Mouse (Mus musculus) liver, embryonic 13.5 days (tissue): ENCODE measurements around the gene Abhd12. TPM values are rescaled to one million over a fixed set of nuclear protein-coding genes. Genes with fewer than 3 reads are reported as not detected.
"Not testable (repeated sequence)": the region's sequence is repeated elsewhere in the genome, so short reads cannot be mapped to it uniquely, and the experiment has no call there.

Experiments
- ATAC-seq: fragments of 200-750 bp; cut with Nextera tagmentation; 2 replicates; pipeline ENCODE4 v1.8.0; 2017; ENCODE audit warnings: low read depth, mild to moderate bottlenecking, moderate number of reproducible peaks, moderate library complexity
- DNase-seq: peaks from one replicate; pipeline ENCODE4 v3.0.0; 2022
- H3K27ac ChIP-seq: fragments of 300-500 bp; sonication (generic); 2 replicates; pipeline ENCODE4 v1.5.1; 2015; ENCODE audit warnings: moderate library complexity, mild to moderate bottlenecking, inconsistent platforms
- H3K27me3 ChIP-seq: fragments of 300-500 bp; sonication (generic); 2 replicates; pipeline ENCODE4 v1.6.1; 2015; ENCODE audit warnings: mild to moderate bottlenecking, inconsistent platforms
- H3K36me3 ChIP-seq: fragments of 300-500 bp; sonication (generic); 2 replicates; pipeline ENCODE4 v1.6.1; 2015; ENCODE audit warnings: mild to moderate bottlenecking, inconsistent platforms
- H3K4me1 ChIP-seq: fragments of 300-500 bp; sonication (generic); replicated peaks from 2 replicates; pipeline ENCODE4 v1.6.1; 2015; ENCODE audit warnings: inconsistent platforms
- H3K4me2 ChIP-seq: fragments of 300-500 bp; sonication (generic); 2 replicates; pipeline ENCODE4 v1.6.1; 2015; ENCODE audit warnings: inconsistent platforms, mild to moderate bottlenecking, moderate library complexity
- H3K4me3 ChIP-seq: fragments of 300-500 bp; sonication (generic); replicated peaks from 2 replicates; pipeline ENCODE4 v1.5.1; 2015; ENCODE audit warnings: mild to moderate bottlenecking, inconsistent platforms
- H3K9ac ChIP-seq: fragments of 300-500 bp; sonication (generic); 2 replicates; pipeline ENCODE4 v1.6.1; 2015; ENCODE audit warnings: mild to moderate bottlenecking, inconsistent platforms
- H3K9me3 ChIP-seq: fragments of 300-500 bp; sonication (generic); replicated peaks from 2 replicates; pipeline ENCODE4 v1.6.1; 2016; ENCODE audit warnings: inconsistent platforms
- WGBS: fragments of 180-500 bp; shearing (Covaris S2); methylation state at CpG from one replicate; pipeline ENCODE4 v1.1.7; 2015; ENCODE audit not compliant: insufficient replicate concordance; 5-methylcytosine and 5-hydroxymethylcytosine counted together
- polyA plus RNA-seq: library from polyadenylated mRNA; unstranded; fragments of >200 nt; fragmentation: Nextera tagmentation; extraction: Ambion mirVana; gene quantifications from 2 replicates; pipeline ENCODE4 v1.2.1, GENCODE M21; 2015

Abhd12 gene
- polyA plus RNA-seq, result 21.2 and 21.6 TPM in 2 replicates

DNA sequence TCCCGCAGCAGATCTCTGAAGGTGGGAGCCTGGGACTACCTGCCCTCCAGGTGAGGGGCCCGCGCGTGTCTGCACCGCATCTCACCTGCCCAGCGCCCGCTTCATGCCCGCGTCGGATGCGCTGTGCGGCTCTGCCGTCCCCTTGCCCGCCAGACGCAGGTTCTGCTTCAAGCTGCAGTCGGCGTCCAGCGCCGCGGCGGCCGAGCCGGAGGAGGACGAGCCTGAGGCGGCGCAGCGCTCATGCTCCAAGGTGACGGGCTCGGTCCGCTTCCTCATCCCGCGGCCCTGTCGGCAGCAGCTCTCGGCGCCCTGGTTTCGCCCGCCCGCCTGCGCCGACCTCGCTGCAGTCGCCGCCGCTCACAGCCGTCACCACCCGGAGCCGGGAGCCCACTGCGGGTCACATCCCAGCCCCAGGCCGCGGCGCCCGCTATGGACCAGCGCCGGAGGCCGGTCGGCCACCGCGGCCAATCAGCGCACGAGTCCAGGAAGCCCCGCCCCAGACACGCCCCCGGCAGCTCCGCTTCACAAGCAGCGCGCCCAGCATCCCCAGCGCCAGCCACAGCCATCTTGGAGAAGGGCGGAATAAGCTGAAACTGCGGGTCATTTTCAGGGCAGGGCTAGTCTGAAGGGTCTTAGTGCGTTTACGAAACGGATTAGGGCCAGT is at the start of gene Abhd12:
Gene Abhd12 (minus strand): TSS at position 470 of the 664 bp plus-strand sequence.
- under 1% methylated on average over 72 of the region's 72 CpGs for WGBS
- Histone ChIP-seq H3K4me1 (peaks cover 37% of the 10 kb centered on the region), H3K9me3 (no peaks in the 10 kb centered on the region), H3K27me3 (peaks cover 3% of the 10 kb centered on the region; the same call in 1 of the 2 replicates), H3K36me3 (no peaks in the 10 kb centered on the region; the same call in 1 of the 2 replicates), H3K9ac (peak within 1 kb of the TSS; percentile 88), H3K4me2 (peak within 1 kb of the TSS; percentile 99), H3K4me3 (peak within 1 kb of the TSS; percentile 88), H3K27ac (peak within 1 kb of the TSS; percentile 89)
- DNase-seq (peak; percentile 98), ATAC-seq (peak; percentile 95)

DNA sequence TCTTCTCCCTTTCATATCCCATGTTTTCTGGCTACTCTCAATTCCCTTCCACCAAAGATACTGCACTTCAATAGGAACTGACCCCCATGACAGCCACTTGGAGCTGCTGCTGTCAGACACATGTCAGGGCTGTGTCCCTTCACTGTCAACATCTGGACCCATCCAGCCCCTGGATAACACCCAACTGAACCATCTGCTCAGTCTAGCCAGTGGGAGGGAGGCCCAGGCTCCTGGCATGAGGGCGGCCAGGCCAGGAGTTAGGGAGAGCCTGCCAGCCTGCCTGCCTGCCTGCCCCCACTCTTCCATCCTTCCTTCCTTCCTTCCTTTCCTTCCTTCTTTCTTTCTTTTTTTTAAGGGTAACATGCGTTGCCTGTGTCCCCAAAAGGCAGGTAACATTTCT is 46.7 kb upstream of the Abhd12 start:
- H3K27ac ChIP-seq, result no peak overlapping the region
- no peaks in the 10 kb centered on the region for H3K4me1 ChIP-seq
- DNase-seq (no peak), ATAC-seq (no peak)
- peaks cover 75% of the 10 kb centered on the region for H3K36me3 ChIP-seq
- no peaks in the 10 kb centered on the region for H3K27me3 ChIP-seq
- H3K9ac ChIP-seq, result no peak overlapping the region
- H3K4me3 ChIP-seq, result no peak overlapping the region
- H3K9me3 ChIP-seq, result no peaks in the 10 kb centered on the region
- H3K4me2 ChIP-seq, result no peak overlapping the region
- WGBS, result 81% methylated on average over 2 of the region's 2 CpGs

DNA sequence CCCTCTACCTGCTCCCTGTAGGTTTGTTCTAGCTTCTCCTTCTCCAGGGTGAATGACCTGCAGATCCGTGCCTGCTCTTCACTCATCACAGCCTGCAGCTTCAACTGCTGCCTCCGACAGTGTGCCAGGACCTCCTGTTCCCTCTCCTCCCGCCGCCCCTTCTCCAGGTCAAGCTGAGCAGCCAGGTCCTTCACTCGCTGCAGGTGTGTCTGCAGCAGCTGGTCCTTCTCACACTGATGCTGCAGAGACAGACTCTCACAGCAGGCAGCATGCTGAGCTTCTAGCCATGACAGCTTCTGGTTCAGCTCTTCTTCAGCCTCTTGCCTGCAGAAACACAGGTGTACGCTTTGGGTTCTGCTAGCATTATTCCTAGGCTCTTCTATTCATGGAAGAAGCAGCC is 45.5 kb upstream of the Abhd12 start:
- Histone ChIP-seq H3K9me3 (no peaks in the 10 kb centered on the region), H3K27ac (no peak overlapping the region), H3K36me3 (peaks cover 68% of the 10 kb centered on the region), H3K9ac (no peak overlapping the region), H3K27me3 (no peaks in the 10 kb centered on the region), H3K4me1 (no peaks in the 10 kb centered on the region), H3K4me3 (no peak overlapping the region), H3K4me2 (no peak overlapping the region)
- DNase-seq (no peak), ATAC-seq (no peak)
- WGBS, result 88% methylated on average over 6 of the region's 6 CpGs

DNA sequence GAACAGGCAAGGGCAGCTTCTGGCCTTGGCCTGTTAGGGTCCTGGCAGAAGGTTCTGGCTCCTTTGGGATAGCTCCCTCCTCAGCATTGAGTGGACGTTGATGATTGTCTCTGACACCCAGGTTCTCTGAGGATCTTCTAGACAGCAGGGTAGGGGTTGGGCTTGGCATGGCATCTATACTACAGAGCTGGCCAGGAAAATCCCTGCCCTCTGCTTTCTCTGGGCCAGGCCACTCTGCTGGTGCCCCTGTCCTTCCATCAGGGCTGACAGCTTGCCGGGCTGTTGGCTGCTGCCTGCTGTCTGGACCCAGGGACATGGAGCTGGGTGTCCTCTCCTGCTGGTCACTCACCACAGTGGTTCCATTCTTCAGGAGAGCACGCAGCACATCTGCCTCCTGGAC is 45.1 kb upstream of the Abhd12 start:
- H3K27ac ChIP-seq, result no peak overlapping the region
- H3K4me1 ChIP-seq, result no peaks in the 10 kb centered on the region
- H3K27me3 ChIP-seq, result no peaks in the 10 kb centered on the region
- H3K9me3 ChIP-seq, result no peaks in the 10 kb centered on the region
- H3K36me3 ChIP-seq, result peaks cover 68% of the 10 kb centered on the region
- WGBS, result 89% methylated on average over 3 of the region's 3 CpGs
- no peak overlapping the region for H3K4me3 ChIP-seq
- no peak overlapping the region for H3K4me2 ChIP-seq
- no peak overlapping the region for H3K9ac ChIP-seq
- ATAC-seq (no peak), DNase-seq (no peak)

DNA sequence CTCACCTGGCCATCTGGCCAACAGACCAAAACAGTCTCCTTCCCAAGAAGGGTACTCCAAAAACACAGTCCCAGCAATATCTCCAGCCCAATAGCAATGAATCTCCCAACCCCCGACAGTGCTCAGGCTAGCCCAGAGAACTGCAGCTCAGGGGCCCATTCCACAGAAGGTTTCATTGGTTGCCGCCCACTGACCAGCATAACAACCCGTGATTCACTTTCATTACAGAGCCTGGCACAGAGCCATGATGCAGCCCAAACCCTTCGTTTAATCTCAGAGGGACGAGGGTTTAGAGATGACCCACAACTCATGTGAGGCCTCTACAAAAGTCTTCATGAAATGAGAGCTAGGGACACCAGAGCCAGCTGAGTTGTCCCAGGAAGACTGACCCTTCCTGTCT is 44.2 kb upstream of the Abhd12 start:
- H3K4me3 ChIP-seq, result no peak overlapping the region
- no peak for DNase-seq
- no peak overlapping the region for H3K4me2 ChIP-seq
- H3K9me3 ChIP-seq, result no peaks in the 10 kb centered on the region
- no peak overlapping the region for H3K9ac ChIP-seq
- H3K36me3 ChIP-seq, result peaks cover 69% of the 10 kb centered on the region
- H3K27me3 ChIP-seq, result no peaks in the 10 kb centered on the region
- WGBS, result 83% methylated on average over 5 of the region's 5 CpGs
- ATAC-seq, result no peak
- H3K27ac ChIP-seq, result no peak overlapping the region
- H3K4me1 ChIP-seq, result no peaks in the 10 kb centered on the region

DNA sequence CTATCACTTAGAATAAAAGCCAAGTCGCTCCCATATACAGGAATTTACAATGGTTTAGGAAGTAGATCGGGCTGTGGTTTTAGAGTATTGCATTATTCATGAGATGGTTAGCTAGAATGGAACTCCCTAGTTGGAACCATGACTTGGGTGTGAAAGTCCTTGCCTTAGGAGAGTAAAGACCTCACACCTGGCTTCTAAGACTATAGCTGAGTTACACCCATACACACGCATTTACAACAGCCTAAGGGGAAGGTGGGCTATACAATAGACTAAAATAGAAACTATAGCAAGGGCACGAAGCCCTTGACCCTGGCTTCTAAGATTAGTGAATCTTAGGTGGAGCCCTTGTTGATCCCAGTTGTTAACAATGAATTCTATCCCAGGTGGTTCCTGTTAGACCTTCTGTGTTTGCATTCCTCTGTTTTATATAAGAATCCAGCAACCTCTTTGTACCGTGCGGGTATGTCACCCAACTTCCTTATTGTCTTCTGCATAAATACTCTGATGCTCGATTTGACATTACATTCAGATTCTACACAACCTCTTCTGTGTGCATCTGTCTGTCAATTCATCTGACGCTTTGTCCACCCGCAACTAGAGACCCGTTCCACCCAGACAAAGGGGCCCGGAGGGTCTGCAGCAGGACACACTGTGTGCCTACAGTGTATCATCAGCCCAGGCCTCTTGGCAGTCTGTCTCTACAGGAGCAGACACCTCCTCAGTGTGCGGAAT is 43.5 kb upstream of the Abhd12 start:
- H3K4me2 ChIP-seq, H3K9me3 ChIP-seq, H3K27ac ChIP-seq, H3K27me3 ChIP-seq, ATAC-seq, H3K4me3 ChIP-seq, H3K9ac ChIP-seq, H3K4me1 ChIP-seq, DNase-seq: not testable (repeated sequence)
- 91% methylated on average over 12 of the region's 12 CpGs for WGBS
- peaks cover 68% of the 10 kb centered on the region for H3K36me3 ChIP-seq

DNA sequence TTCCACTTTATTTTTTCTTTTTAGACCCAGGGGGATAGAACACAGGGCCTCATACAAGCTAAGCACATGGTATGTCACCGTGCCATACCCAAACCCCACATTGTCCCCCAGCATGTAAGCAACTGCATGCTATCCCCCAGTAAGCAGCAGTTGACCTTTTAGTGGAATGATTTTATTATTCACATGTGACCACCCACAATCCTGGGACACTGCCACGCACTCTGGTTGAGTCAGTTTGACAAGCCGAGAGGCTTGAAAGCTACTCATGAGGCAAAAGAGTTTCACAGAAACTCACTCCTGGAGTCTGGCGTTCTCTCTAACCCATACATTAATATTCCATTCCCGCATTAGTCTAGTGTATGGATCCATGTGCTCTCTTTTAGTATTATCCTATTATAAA is 42.8 kb upstream of the Abhd12 start:
- H3K27ac ChIP-seq, H3K4me3 ChIP-seq, H3K27me3 ChIP-seq, H3K9ac ChIP-seq, DNase-seq, H3K4me1 ChIP-seq, H3K9me3 ChIP-seq, ATAC-seq, H3K4me2 ChIP-seq: not testable (repeated sequence)
- WGBS, result 90% methylated on average over 5 of the region's 5 CpGs
- peaks cover 61% of the 10 kb centered on the region for H3K36me3 ChIP-seq

DNA sequence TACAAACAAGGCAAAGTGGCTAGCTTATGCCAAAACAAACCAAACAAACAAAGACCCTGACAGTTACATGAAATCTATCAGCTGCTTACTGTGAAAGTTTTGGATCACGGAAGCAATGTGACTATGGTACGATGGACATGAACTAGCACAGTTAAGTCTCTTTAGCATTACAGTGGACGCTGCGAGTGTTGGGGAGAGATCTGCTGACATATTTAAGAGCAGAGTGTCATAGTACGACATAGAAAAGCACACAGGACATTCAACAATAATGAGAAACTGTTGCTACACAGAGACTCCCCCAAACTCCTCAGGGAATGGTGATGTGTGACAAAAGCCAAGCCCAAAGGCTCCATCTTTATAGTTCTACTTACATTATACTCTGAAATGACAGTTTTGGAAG is 39.5 kb upstream of the Abhd12 start:
- no peak overlapping the region for H3K4me3 ChIP-seq
- H3K9me3 ChIP-seq, result no peaks in the 10 kb centered on the region
- 86% methylated on average over 5 of the region's 5 CpGs for WGBS
- no peaks in the 10 kb centered on the region for H3K27me3 ChIP-seq
- H3K4me2 ChIP-seq, result no peak overlapping the region
- peaks cover 49% of the 10 kb centered on the region for H3K36me3 ChIP-seq
- no peak overlapping the region for H3K9ac ChIP-seq
- no peak overlapping the region for H3K27ac ChIP-seq
- DNase-seq (no peak), ATAC-seq (no peak)
- no peaks in the 10 kb centered on the region for H3K4me1 ChIP-seq

DNA sequence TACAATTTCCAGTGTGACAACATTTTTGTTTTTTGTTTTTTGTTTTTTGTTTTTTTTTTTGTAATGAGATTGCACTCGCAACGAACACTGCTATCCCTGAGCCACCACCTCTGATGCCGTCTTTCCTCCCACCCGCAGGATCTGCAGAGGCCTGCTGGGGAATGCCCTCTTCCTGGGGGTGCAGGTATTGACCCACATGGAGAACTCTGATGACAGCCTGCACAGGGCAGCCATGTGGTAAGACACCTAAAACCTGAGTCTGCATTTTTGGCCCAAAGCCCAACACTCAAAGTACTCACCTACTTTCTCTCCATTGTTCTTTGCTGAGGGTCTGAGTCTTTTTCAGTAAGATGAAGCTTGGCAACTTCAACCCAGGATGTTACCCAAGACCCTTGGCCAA is 30.1 kb upstream of the Abhd12 start:
- H3K27me3 ChIP-seq, result no peaks in the 10 kb centered on the region
- H3K4me2 ChIP-seq, result no peak overlapping the region
- DNase-seq (no peak), ATAC-seq (no peak)
- H3K4me1 ChIP-seq, result no peaks in the 10 kb centered on the region
- no peak overlapping the region for H3K4me3 ChIP-seq
- 87% methylated on average over 4 of the region's 4 CpGs for WGBS
- peaks cover 77% of the 10 kb centered on the region for H3K36me3 ChIP-seq
- no peak overlapping the region for H3K9ac ChIP-seq
- H3K27ac ChIP-seq, result no peak overlapping the region
- no peaks in the 10 kb centered on the region for H3K9me3 ChIP-seq

- no peak overlapping the region for H3K4me2 ChIP-seq
- H3K27me3 ChIP-seq, result no peaks in the 10 kb centered on the region
- no peak for DNase-seq
Observed at GRCm38 (mm10) chr2:150933482-150933881, 28.9 kb upstream of the Abhd12 start.

GRCm38 (mm10) chr2:150930806-150931205 is 26.3 kb upstream of the Abhd12 start:
- no peak overlapping the region for H3K4me2 ChIP-seq
- peaks cover 82% of the 10 kb centered on the region for H3K36me3 ChIP-seq
- H3K4me1 ChIP-seq, result no peaks in the 10 kb centered on the region
- DNase-seq, result no peak
- no peak overlapping the region for H3K4me3 ChIP-seq
- H3K9ac ChIP-seq, result no peak overlapping the region
- WGBS, result 70% methylated on average over 3 of the region's 3 CpGs
- ATAC-seq, result no peak
- no peaks in the 10 kb centered on the region for H3K9me3 ChIP-seq
- no peak overlapping the region for H3K27ac ChIP-seq
- no peaks in the 10 kb centered on the region for H3K27me3 ChIP-seq

More at GRCm38 (mm10) chr2:150933482-150933881, 28.9 kb upstream of the Abhd12 start:
- H3K27ac ChIP-seq, result no peak overlapping the region
- WGBS, result 84% methylated on average over 19 of the region's 19 CpGs
- H3K4me1 ChIP-seq, result no peaks in the 10 kb centered on the region
- no peaks in the 10 kb centered on the region for H3K9me3 ChIP-seq
- H3K9ac ChIP-seq, result no peak overlapping the region
- ATAC-seq, result no peak
- H3K4me3 ChIP-seq, result no peak overlapping the region
- peaks cover 80% of the 10 kb centered on the region for H3K36me3 ChIP-seq

- Histone ChIP-seq H3K9me3 (no peaks in the 10 kb centered on the region), H3K27ac (no peak overlapping the region), H3K36me3 (peaks cover 77% of the 10 kb centered on the region), H3K27me3 (no peaks in the 10 kb centered on the region), H3K4me1 (no peaks in the 10 kb centered on the region), H3K4me3 (no peak overlapping the region), H3K4me2 (no peak overlapping the region), H3K9ac (no peak overlapping the region)
- no peak for DNase-seq
- no peak for ATAC-seq
- 80% methylated on average over 6 of the region's 6 CpGs for WGBS
Observed at GRCm38 (mm10) chr2:150929156-150929555, 24.6 kb upstream of the Abhd12 start.
